Mouse (Mus musculus) liver, adult 2 months (tissue): ENCODE data around the gene Ndufa10. TPM values are rescaled to one million over a fixed set of nuclear protein-coding genes. Genes with fewer than 3 reads are reported as not detected.

Source experiments
- DNase-seq: peaks from one replicate; pipeline ENCODE4 v3.0.0-alpha.2; 2011; ENCODE audit warnings: low read depth, low spot score; ENCODE audit errors: extremely low read depth
- H3K27ac ChIP-seq: fragments of 200-500 bp; replicated peaks from 2 replicates; pipeline ENCODE4 v1.5.1; 2012; ENCODE audit warnings: low read depth, mild to moderate bottlenecking, control low read depth, inconsistent platforms, low read length; ENCODE audit not compliant: insufficient read depth
- H3K27me3 ChIP-seq: fragments of 200-500 bp; 2 replicates; pipeline ENCODE4 v1.6.1; 2012; ENCODE audit warnings: mild to moderate bottlenecking, moderate library complexity, low read length, inconsistent platforms; ENCODE audit not compliant: control insufficient read depth, insufficient read depth
- H3K36me3 ChIP-seq: fragments of 200-500 bp; 2 replicates; pipeline ENCODE4 v1.6.1; 2012; ENCODE audit warnings: low read length, inconsistent platforms; ENCODE audit not compliant: control insufficient read depth, insufficient read depth
- H3K4me1 ChIP-seq: fragments of 200-500 bp; 2 replicates; pipeline ENCODE4 v1.6.1; 2011; ENCODE audit warnings: low read length; ENCODE audit not compliant: control insufficient read depth, insufficient read depth
- H3K4me3 ChIP-seq: fragments of 200-500 bp; 2 replicates; pipeline ENCODE4 v1.5.1; 2011; ENCODE audit warnings: low read depth, mild to moderate bottlenecking, control low read depth, low read length, moderate library complexity; ENCODE audit not compliant: insufficient read depth
- H3K79me2 ChIP-seq: fragments of 200-500 bp; 2 replicates; pipeline ENCODE4 v1.6.1; 2012; ENCODE audit warnings: inconsistent platforms, mild to moderate bottlenecking, low read length, moderate library complexity; ENCODE audit not compliant: control insufficient read depth, insufficient read depth
- H3K9ac ChIP-seq: fragments of 200-500 bp; 2 replicates; pipeline ENCODE4 v1.6.1; 2012; ENCODE audit warnings: low read depth, mild to moderate bottlenecking, control low read depth, inconsistent platforms, low read length
- CTCF ChIP-seq: fragments of 200-500 bp; IDR thresholded peaks from 2 replicates; pipeline ENCODE4 v1.5.1; 2011; ENCODE audit warnings: low read depth, low read length, control low read depth
- POLR2A ChIP-seq: fragments of 200-500 bp; IDR thresholded peaks from 2 replicates; pipeline ENCODE4 v1.6.1; 2011; ENCODE audit warnings: low read length, control low read depth; ENCODE audit not compliant: insufficient read depth; ENCODE audit errors: extremely low read depth
- WGBS: fragments of 180-500 bp; shearing (Covaris S2); methylation state at CpG from one replicate; pipeline ENCODE4 v1.1.7; 2018; 5-methylcytosine and 5-hydroxymethylcytosine counted together
- polyA plus RNA-seq: library from polyadenylated mRNA; depleted of rRNA; stranded (reverse); fragments of >200 nt; gene quantifications from 2 replicates; pipeline ENCODE4 v1.2.3, GENCODE M21; 2012
- total RNA-seq: library from RNA; depleted of rRNA; stranded (reverse); fragments of >200 nt; gene quantifications from 2 replicates; pipeline ENCODE4 v1.2.3, GENCODE M21; 2014

Ndufa10 gene
- total and polyA plus RNA-seq, 2 experiments: 111 to 143 TPM

GRCm38 (mm10) chr1:92453751-92454445 is 19.8 kb downstream of the Ndufa10 start:
- H3K27me3 ChIP-seq: no peaks in the 10 kb centered on the region
- peak; percentile 51 for TF ChIP-seq CTCF
- TF ChIP-seq POLR2A: no peak
- DNase-seq: peak; percentile 30
- no peak overlapping the region for H3K4me3 ChIP-seq
- H3K27ac ChIP-seq: no peak overlapping the region
- H3K4me1 ChIP-seq: no peaks in the 10 kb centered on the region
- no peak overlapping the region for H3K9ac ChIP-seq
- H3K36me3 ChIP-seq: peaks cover 72% of the 10 kb centered on the region
- H3K79me2 ChIP-seq: 0 out of 2 replicates have a peak, but pooled peaks cover 2% of the 10 kb centered on the region
- WGBS: 59% methylated on average over 8 of the region's 8 CpGs

- DNase-seq: no peak
- H3K36me3 ChIP-seq: peaks cover 66% of the 10 kb centered on the region
Measured at GRCm38 (mm10) chr1:92448293-92448692, 25.4 kb downstream of the Ndufa10 start.

DNA sequence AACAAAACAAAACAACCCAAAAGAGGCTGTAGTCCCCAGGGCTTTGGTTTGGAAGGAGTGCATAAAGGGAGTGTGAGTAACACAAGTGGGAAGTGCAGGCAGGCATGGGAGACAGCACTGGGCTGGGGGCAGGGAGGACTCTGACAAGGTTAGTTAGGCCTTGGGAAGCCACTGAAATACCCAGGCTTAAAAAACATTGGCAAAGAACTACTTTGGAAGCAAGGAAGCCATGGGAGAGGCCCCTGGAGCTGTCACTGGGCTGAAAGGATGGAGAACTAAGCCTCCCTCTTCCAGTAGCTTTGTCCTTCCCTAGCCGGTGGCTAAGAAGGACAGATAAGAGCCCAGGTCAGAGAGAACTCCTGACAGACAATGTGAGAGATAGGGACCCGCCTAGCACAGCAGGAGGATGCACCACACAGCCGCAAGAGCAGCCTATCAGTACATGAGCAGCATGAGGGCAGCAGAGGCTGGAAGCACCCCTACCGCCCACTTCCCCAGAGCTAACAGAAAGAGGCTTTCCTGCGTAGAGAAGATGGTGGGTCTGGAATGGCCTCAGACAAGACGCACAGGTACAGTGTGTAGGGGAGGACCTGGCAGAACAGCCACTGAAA is 32.1 kb downstream of the Ndufa10 start:
- 87% methylated on average over 6 of the region's 6 CpGs for WGBS
- Histone ChIP-seq H3K27ac (no peak overlapping the region), H3K27me3 (no peaks in the 10 kb centered on the region), H3K4me3 (no peak overlapping the region), H3K36me3 (peaks cover 34% of the 10 kb centered on the region), H3K4me1 (no peaks in the 10 kb centered on the region), H3K79me2 (no peaks in the 10 kb centered on the region), H3K9ac (no peak overlapping the region)
- no peak for DNase-seq
- TF ChIP-seq CTCF (no peak), POLR2A (no peak)

More at GRCm38 (mm10) chr1:92448293-92448692, 25.4 kb downstream of the Ndufa10 start:
- Histone ChIP-seq H3K27ac (no peak overlapping the region), H3K79me2 (no peaks in the 10 kb centered on the region), H3K4me1 (no peaks in the 10 kb centered on the region), H3K9ac (no peak overlapping the region), H3K27me3 (no peaks in the 10 kb centered on the region), H3K4me3 (no peak overlapping the region)
- WGBS: 89% methylated on average over 3 of the region's 3 CpGs
- TF ChIP-seq POLR2A (no peak), CTCF (no peak)

DNA sequence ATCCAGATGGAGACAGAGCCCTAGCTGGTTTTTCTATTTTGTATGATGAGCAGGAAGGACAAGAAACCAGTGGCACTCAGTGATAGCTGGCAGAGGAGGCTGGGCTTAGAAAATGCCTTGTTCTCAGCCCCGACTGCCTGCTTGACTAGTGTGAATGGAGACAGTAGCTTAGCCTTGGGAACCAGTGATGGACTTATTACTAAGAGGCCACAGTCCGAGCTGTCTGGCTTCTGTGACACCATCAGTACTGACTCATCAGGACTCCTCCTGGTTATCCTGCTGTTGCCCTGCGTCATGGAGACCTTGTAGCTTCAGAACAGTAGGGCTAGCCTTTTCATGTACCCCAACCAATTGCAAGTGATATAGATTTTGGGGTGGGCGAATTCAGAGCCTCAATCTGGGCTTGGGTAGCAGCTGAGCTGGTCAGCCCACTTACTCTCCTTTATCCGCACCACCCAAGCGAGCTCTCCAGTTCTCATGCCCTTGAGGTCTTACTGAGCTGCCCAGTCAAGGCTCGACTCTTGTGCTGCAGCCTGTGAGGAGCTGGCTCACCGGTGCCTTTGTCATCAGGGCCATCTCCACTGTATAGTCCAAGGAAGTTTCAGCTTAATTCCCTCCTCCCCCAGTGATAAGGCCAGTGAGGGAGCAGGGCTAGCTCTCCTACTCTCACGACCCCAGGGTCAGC is 33.5 kb downstream of the Ndufa10 start:
- Histone ChIP-seq H3K4me1 (no peaks in the 10 kb centered on the region), H3K27me3 (no peaks in the 10 kb centered on the region), H3K4me3 (no peak overlapping the region), H3K27ac (no peak overlapping the region), H3K9ac (no peak overlapping the region), H3K36me3 (peaks cover 24% of the 10 kb centered on the region; the same call in 1 of the 2 replicates), H3K79me2 (no peaks in the 10 kb centered on the region)
- WGBS: 89% methylated on average over 9 of the region's 9 CpGs
- DNase-seq: no peak
- TF ChIP-seq POLR2A (no peak), CTCF (no peak)

GRCm38 (mm10) chr1:92437678-92438271 is 35.9 kb downstream of the Ndufa10 start:
- DNase-seq: peak; percentile 21
- no peaks in the 10 kb centered on the region for H3K4me1 ChIP-seq
- H3K4me3 ChIP-seq: no peak overlapping the region
- H3K79me2 ChIP-seq: no peaks in the 10 kb centered on the region
- TF ChIP-seq CTCF: no peak
- no peak for TF ChIP-seq POLR2A
- H3K27ac ChIP-seq: no peak overlapping the region
- peaks cover 15% of the 10 kb centered on the region; the same call in 1 of the 2 replicates for H3K36me3 ChIP-seq
- H3K9ac ChIP-seq: no peak overlapping the region
- no peaks in the 10 kb centered on the region for H3K27me3 ChIP-seq
- 54% methylated on average over 9 of the region's 9 CpGs for WGBS
